ENCODE assay signal across 24 mouse cellular contexts in the genomic region with DNA sequence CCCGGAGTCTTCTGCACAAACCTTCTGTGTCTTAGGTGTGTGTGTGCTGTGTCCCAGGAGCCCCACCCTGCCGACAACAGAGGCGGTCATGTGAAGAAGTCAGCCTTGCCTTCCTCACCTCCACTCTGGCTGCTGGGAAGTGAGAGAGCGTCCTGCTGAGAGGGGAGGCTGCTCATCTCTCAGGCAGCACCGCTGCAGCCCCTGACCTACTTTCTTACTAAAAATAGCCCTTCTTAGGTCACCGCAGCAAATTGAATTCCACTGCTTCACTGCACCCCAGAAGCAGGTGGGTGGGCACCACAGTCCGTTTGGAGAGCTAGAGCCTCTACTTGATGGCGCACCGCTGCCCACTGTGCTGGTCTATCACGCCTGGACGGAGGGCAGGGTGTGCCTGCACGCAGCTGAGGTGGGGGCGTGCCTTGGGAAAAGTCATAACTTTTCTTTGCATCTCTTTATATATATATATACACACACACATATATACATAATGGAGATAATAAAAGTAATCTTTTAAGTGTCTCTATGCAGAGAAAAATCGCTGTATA.
DNase-seq lines count a peak whose midpoint lies in the region; ATAC-seq lines count a peak whose summit lies in the region.
"Had no signal": no experiment of that assay in that cellular context is flagged by ENCODE, and none has a peak within 500 bp of the region (broad histone marks: within the 10 kb centered on the region; RNA-seq: fewer than 3 reads in every experiment).

No protein-coding gene starts in this region.

- WGBS in hindbrain, embryonic 15.5 days = 62% methylated on average over 14 of the region's 14 CpGs
- WGBS in hindbrain, embryonic 14.5 days = 61% methylated on average over 14 of the region's 14 CpGs
- 57% methylated on average over 14 of the region's 14 CpGs for WGBS in midbrain, embryonic 16.5 days
- WGBS in midbrain, embryonic 10.5 days = 65% methylated on average over 14 of the region's 14 CpGs

- no peaks in the 10 kb centered on the region for H3K27me3 ChIP-seq in hindbrain, embryonic 15.5 days
- no peaks in the 10 kb centered on the region for H3K27me3 ChIP-seq in hindbrain, embryonic 14.5 days (ENCODE audit: control insufficient read depth, insufficient read depth, low read length)
- H3K27me3 ChIP-seq in midbrain, embryonic 16.5 days (ENCODE audit: control insufficient read depth, insufficient read depth, low read depth, low read length) = no peaks in the 10 kb centered on the region
- no peaks in the 10 kb centered on the region for H3K27me3 ChIP-seq in midbrain, embryonic 10.5 days (ENCODE audit: low read depth, poor library complexity, severe bottlenecking)
- H3K27me3 ChIP-seq: embryonic facial prominence, embryonic 13.5 days; forebrain, embryonic 12.5 days; heart, embryonic 13.5 days; kidney, embryonic 15.5 days; liver, embryonic 13.5 days; stomach, embryonic 15.5 days had no signal

- H3K36me3 ChIP-seq in hindbrain, embryonic 15.5 days = no peaks in the 10 kb centered on the region
- no peaks in the 10 kb centered on the region for H3K36me3 ChIP-seq in hindbrain, embryonic 14.5 days (replicated peaks; ENCODE audit: control insufficient read depth, insufficient read depth)
- no peaks in the 10 kb centered on the region for H3K36me3 ChIP-seq in midbrain, embryonic 16.5 days (ENCODE audit: control insufficient read depth, insufficient read depth, low read length)
- no peaks in the 10 kb centered on the region for H3K36me3 ChIP-seq in midbrain, embryonic 10.5 days
- H3K36me3 ChIP-seq: embryonic facial prominence, embryonic 13.5 days; forebrain, embryonic 12.5 days; heart, embryonic 13.5 days; kidney, embryonic 15.5 days; liver, embryonic 13.5 days; stomach, embryonic 15.5 days had no signal

- DNase-seq in hindbrain, embryonic 14.5 days (ENCODE audit: low spot score) = no peak
- DNase-seq in midbrain, embryonic 10.5 days (ENCODE audit: low spot score) = no peak
- peak; percentile 58 for DNase-seq in brain, adult 2 months (ENCODE audit: low read depth, low spot score)
- DNase-seq in retina, postnatal 7 days (ENCODE audit: low read depth, low spot score) = peak; percentile 13
- no peak for DNase-seq in left cerebral cortex, postnatal 36 days (ENCODE audit: low spot score in 2 of 2)
- DNase-seq: adrenal gland, postnatal 36 days; cerebellum, adult 11 months; embryo, embryonic 11 days; gastrocnemius, postnatal 10 days; heart, postnatal 14 days; kidney, postnatal 4 days; liver, embryonic 13.5 days; lung, adult 2 months; lung, postnatal 14 days; thymus, postnatal 36 days had no signal

- peak; percentile 42; the same call in 1 of the 2 replicates for ATAC-seq in hindbrain, embryonic 15.5 days (ENCODE audit: low FRiP score, low read depth)
- no peak for ATAC-seq in hindbrain, embryonic 14.5 days (ENCODE audit: low FRiP score)
- peak; percentile 66; the same call in 1 of the 2 replicates for ATAC-seq in midbrain, embryonic 16.5 days
- ATAC-seq: intestine, postnatal 0 days had no signal

- H3K4me2 ChIP-seq in hindbrain, embryonic 15.5 days = no peak overlapping the region
- H3K4me2 ChIP-seq in hindbrain, embryonic 14.5 days (replicated peaks) = no peak overlapping the region
- H3K4me2 ChIP-seq in midbrain, embryonic 16.5 days (ENCODE audit: low read length) = no peak overlapping the region
- H3K4me2 ChIP-seq: embryonic facial prominence, embryonic 13.5 days; forebrain, embryonic 12.5 days; heart, embryonic 13.5 days; kidney, embryonic 15.5 days; liver, embryonic 13.5 days; stomach, embryonic 15.5 days had no signal

- peak overlapping the region; percentile 44 for H3K27ac ChIP-seq in hindbrain, embryonic 15.5 days (replicated peaks)
- no peak overlapping the region; the same call in 1 of the 2 replicates for H3K27ac ChIP-seq in hindbrain, embryonic 14.5 days
- peak overlapping the region; percentile 43 for H3K27ac ChIP-seq in midbrain, embryonic 16.5 days (ENCODE audit: low read length)
- H3K27ac ChIP-seq in midbrain, embryonic 10.5 days (replicated peaks) = no peak overlapping the region; the same call in 1 of the 2 replicates
- H3K27ac ChIP-seq: embryonic facial prominence, embryonic 13.5 days; forebrain, embryonic 12.5 days; heart, embryonic 13.5 days; kidney, embryonic 15.5 days; liver, embryonic 13.5 days; stomach, embryonic 15.5 days had no signal

- H3K9me3 ChIP-seq in hindbrain, embryonic 15.5 days = no peaks in the 10 kb centered on the region
- H3K9me3 ChIP-seq in hindbrain, embryonic 14.5 days (ENCODE audit: control insufficient read depth, low read length) = no peaks in the 10 kb centered on the region
- H3K9me3 ChIP-seq in midbrain, embryonic 16.5 days (replicated peaks; ENCODE audit: control insufficient read depth, low read length, poor library complexity, severe bottlenecking) = no peaks in the 10 kb centered on the region
- no peaks in the 10 kb centered on the region for H3K9me3 ChIP-seq in midbrain, embryonic 10.5 days (replicated peaks)
- H3K9me3 ChIP-seq: embryonic facial prominence, embryonic 13.5 days; forebrain, embryonic 12.5 days; heart, embryonic 13.5 days; kidney, embryonic 15.5 days; liver, embryonic 13.5 days; stomach, embryonic 15.5 days had no signal

- peaks cover 7% of the 10 kb centered on the region for H3K4me1 ChIP-seq in hindbrain, embryonic 15.5 days (replicated peaks)
- no peaks in the 10 kb centered on the region for H3K4me1 ChIP-seq in hindbrain, embryonic 14.5 days (replicated peaks; ENCODE audit: control insufficient read depth, insufficient read depth, low read length)
- H3K4me1 ChIP-seq in midbrain, embryonic 16.5 days (ENCODE audit: control insufficient read depth, insufficient read depth, low read length) = peaks cover 9% of the 10 kb centered on the region
- peaks cover 4% of the 10 kb centered on the region; the same call in 1 of the 2 replicates for H3K4me1 ChIP-seq in midbrain, embryonic 10.5 days
- H3K4me1 ChIP-seq: forebrain, embryonic 12.5 days; liver, embryonic 13.5 days; stomach, embryonic 15.5 days had no signal

- intact Hi-C loops in left cerebral cortex, postnatal 36 days (cut with DNase I) = no loop called here

- no peak overlapping the region for H3K4me3 ChIP-seq in hindbrain, embryonic 15.5 days
- no peak overlapping the region for H3K4me3 ChIP-seq in hindbrain, embryonic 14.5 days (replicated peaks; ENCODE audit: low read length)
- H3K4me3 ChIP-seq in midbrain, embryonic 16.5 days (ENCODE audit: low read depth, low read length) = no peak overlapping the region
- H3K4me3 ChIP-seq in midbrain, embryonic 10.5 days = no peak overlapping the region
- H3K4me3 ChIP-seq: embryonic facial prominence, embryonic 13.5 days; erythroblast, embryonic 14.5 days; forebrain, embryonic 12.5 days; heart, embryonic 13.5 days; kidney, embryonic 15.5 days; liver, embryonic 13.5 days; stomach, embryonic 15.5 days had no signal

- H3K9ac ChIP-seq in hindbrain, embryonic 15.5 days = no peak overlapping the region
- H3K9ac ChIP-seq in hindbrain, embryonic 14.5 days = no peak overlapping the region
- H3K9ac ChIP-seq in midbrain, embryonic 16.5 days (ENCODE audit: low read depth, low read length) = no peak overlapping the region
- H3K9ac ChIP-seq: embryonic facial prominence, embryonic 13.5 days; forebrain, embryonic 12.5 days; heart, embryonic 13.5 days; kidney, embryonic 15.5 days; liver, embryonic 13.5 days; stomach, embryonic 15.5 days had no signal

Comparison
In these comparisons a context has a peak if more than half of its experiments do, and no peak if none do; other contexts are left out.
1. H3K27ac ChIP-seq: peak in hindbrain, embryonic 15.5 days (single experiment) and midbrain, embryonic 16.5 days (single experiment); none in hindbrain, embryonic 14.5 days (single experiment) and midbrain, embryonic 10.5 days (single experiment).
2. DNase-seq: peak in brain, adult 2 months (single experiment) and retina, postnatal 7 days (single experiment); none in hindbrain, embryonic 14.5 days (single experiment), midbrain, embryonic 10.5 days (single experiment) and left cerebral cortex, postnatal 36 days (0 of 2).